Mouse (Mus musculus) bone marrow macrophage, adult 2 months (primary cell): Measurements from ENCODE around the gene Eml4.

Source experiments
- CTCF ChIP-seq: IDR thresholded peaks from 2 replicates; pipeline ENCODE4 v1.5.1; 2012; ENCODE audit warnings: low read depth, mild to moderate bottlenecking, low read length, moderate library complexity
- POLR2A ChIP-seq: IDR thresholded peaks from 2 replicates; pipeline ENCODE4 v1.6.1; 2012; ENCODE audit warnings: mild to moderate bottlenecking, low read depth, low read length, borderline replicate concordance

- TF ChIP-seq CTCF (no peak), POLR2A (no peak)
Measured at GRCm38 (mm10) chr17:83306964-83307640, 43.6 kb upstream of the Eml4 start.
